Mouse (Mus musculus) kidney, postnatal 4 days (tissue): ENCODE measurements around the gene Dip2c.

Source experiments
- DNase-seq, 2 experiments: peaks; one replicate each; pipeline ENCODE4 v3.0.0; 2021; ENCODE audit warnings: mixed read lengths in 2 of 2

Gene Dip2c

DNA sequence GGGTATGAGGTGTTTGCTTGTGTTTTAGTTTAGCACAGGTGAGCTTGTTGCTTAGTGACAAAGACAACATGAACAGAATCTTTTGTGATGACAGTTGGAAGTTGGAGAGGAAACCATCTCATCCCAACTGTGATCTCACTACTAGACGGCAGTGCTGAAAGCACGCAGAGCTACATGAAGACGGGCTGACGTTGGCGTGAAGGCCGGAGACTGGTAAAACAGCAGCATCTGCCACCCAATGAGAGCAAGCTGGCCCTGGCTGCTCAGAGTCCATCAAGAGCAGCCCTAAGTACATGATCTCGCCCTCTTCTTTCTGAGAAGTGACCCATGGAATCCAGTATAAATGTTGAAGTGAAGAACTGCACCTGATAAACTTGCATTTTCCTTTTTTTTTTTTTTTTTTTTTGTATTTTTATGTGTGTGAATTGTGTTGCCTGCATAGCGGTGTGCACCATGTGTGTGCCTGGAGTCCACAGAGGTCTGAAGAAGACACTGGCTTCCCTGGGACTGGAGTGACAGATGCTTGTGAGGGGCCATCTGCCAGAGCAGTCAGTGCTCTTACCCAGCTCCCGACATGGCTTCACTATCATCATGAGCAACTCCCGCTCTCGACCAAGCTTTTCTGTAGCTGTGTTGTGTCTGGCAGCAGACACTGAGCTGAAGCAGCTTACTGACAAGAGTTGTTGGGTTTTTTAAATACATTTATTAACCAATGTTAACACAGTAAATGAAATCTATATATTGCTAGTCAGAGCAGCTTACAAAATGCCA is 408.0 kb downstream of the Dip2c start:
- DNase-seq: no peak

DNA sequence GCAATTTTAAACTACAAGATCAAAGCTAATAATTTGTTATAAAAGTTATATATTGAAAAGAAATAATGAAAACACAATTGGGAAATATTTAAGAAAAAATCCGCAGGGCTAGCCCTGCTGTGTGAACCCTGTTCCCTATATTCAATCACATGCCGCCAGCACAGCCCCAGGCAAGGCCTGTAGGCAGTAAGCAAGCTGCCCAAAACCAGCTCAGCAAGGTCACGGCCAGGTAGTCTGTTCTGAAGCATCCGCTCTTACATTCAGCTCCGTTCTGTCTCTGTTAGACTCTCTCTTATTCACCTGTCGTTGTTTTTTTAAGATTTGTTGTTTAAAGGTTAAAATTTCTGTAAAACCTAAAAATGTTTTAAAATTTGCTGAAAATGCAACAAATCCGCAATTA is 409.9 kb downstream of the Dip2c start:
- no peak for DNase-seq

DNA sequence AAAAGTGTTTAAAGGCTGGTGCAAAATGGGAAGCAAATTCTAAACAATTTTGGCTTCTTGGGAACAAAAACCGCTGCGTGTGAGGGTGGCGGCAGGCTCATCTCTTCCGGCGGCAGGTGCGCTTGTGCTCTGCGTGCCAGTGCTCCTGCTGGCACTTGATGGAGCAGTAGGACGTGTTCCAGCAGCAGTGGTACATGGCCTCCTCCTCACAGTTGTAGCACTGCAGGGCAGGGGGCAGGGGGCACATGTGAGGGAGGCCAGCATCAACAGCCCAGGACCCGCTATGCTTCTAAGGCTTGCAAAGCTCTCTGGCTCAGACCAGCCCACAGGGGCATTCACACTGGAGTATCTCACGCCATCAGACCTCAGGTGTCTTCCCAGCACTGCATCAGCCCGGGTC is 410.4 kb downstream of the Dip2c start:
- DNase-seq: no peak

DNA sequence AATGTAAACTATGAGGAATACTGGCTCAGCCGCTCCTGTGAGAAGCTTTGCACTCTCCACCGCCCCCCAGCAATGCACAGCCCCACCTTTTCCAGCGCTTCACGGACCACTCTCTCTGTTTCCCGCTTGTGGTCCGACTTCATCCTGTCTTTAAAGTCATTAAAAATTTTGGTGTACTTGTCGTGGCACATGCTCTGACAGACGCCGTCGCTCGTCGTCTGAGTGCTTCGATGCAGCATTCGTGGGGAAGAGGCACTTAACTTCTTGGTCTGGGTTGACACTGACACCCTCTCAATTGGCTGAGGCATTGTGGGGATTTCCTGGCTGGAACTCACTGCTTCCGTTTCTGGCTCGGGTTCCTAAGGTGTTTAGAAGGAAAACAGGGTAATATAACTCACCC is 413.0 kb downstream of the Dip2c start:
- no peak for DNase-seq

DNA sequence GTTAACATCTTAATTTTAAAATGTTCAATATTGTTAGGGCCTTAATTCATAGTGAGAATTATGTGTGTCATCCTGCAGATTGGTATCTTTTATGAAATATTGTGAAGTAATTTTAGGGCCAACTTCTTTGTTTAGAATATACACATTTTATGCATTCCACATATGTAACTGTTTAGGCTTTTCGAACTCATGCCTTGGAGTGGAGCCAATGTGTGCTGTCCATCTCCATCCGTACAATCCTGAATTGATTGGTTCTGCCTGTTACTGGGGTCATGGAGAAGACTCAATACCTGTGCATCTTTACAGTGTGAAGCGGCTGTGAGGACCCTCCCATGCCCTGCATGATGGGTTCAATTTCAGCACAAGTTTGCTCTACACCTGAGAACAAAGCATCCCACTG is 416.5 kb downstream of the Dip2c start:
- DNase-seq: no peak

DNA sequence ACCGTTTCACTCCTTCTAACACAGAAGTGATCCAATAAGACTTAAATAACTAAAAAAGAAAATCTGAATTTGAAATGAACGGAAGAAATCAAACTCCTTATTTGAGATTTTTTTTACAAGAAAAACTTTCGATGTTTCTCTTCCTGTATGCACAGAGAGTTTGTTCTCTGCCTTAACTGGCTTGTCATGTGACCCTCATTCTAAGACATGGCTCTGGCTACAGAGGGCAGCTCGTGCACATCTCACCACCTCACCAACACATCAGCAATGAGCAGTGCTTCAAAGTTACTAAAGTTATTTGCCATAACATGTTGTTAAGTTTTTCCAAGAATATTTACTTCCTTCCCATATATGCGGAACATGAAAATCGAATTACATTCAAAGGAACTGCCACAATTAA is 418.3 kb downstream of the Dip2c start:
- no peak for DNase-seq

DNA sequence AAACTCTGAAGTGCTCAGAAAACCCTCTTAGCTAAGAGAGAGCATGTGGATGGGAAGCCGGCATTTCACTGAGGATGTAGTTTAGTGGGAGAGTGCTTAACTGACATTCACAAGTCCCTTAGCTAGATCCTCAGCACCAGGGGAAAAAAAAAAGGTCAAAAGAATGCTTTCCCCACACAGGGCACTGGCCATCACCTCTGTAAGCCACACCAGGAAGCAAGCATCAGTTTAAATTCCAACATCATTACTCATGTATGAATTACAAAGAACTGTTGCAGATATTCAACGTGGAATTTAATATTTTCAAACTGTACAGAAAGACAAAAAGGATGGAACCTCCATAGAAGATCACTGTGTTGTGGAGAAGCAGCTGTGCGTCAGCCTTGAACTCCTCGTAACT is 419.1 kb downstream of the Dip2c start:
- DNase-seq: no peak

DNA sequence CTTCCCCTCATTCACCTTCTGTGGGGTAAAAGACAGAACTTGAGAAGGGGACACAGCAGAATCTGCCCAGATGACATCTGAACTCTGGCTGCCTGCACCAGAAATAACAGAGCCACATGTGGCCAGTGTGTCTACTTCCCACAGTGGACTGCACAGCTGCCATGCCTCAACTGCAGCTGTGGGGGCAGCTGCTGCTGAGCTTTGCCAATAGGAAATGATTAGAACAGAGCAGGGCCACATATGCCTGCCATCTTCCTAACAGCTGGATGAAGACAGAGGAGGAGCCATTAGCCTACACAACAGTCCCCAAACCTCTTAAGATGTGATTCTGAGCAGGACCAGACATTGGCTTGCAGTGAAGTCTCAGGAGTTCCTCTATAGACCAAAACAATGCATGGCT is 419.5 kb downstream of the Dip2c start:
- peak; percentile 52 to 53 for DNase-seq

DNA sequence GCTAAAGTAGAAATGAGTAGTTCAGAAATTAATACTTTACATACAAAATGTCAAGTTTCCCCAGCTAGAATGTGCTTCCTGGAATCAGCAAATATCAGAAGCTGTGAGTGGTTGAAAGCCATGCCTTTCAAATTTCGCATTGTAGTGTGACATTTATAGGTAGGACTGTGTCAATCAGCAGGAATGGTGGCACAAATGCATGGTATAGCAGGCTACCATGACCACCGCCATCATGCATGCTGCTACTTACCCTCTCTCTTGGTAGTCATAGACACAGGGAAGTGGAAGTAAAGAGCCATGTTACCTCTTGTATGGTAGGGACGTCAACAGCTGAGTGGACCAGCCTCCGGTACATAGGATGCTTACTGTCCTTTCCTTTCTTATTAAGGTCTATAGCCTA is 421.0 kb downstream of the Dip2c start:
- no peak for DNase-seq

DNA sequence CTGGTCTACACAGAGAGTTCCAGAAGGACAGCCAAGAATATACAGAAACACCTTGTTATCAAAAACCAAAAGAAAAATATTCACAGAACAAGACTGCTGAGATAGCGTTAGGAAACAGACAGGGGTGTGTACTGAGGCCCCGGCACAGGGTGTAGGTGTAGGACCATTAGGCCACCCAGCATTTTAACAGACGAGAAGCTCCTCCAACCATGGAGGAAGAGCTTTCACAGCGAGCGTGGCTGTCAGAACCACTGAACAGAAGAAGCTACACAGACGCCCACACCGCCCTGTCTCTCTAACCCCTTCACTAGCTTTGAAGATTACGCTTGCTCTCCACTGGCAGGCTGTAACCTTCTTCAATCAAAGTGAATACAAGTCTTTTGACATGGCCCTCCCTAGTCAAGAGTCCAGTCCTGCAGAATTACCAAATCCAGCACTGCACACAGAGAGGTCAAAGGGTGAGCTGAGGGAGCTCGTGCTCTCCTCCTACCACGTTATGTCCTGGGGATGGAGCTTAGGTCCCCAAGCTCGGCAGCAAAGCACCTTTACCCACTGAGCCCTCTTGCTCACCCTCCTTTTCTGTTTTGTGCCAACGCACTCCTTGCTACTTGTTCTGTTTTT is 426.4 kb downstream of the Dip2c start:
- no peak for DNase-seq

DNA sequence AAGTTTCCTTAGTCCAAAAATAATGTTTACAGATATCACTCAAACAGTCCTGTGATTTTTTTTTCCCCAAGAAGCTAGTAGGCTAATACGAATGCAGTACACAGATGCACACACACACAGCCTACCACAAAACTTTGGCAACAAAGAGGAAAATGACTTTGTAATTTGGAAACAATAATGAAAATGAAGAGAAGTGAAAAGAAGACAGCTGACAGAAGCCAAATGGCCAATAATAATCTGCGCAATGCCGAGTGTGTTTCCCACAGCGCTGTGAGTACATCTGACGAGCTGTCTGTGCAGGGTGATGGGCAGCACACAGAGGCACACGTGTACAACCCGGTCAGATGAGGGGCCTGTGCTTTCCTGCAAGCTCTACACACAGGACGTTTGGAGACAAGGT is 430.4 kb downstream of the Dip2c start:
- no peak for DNase-seq

DNA sequence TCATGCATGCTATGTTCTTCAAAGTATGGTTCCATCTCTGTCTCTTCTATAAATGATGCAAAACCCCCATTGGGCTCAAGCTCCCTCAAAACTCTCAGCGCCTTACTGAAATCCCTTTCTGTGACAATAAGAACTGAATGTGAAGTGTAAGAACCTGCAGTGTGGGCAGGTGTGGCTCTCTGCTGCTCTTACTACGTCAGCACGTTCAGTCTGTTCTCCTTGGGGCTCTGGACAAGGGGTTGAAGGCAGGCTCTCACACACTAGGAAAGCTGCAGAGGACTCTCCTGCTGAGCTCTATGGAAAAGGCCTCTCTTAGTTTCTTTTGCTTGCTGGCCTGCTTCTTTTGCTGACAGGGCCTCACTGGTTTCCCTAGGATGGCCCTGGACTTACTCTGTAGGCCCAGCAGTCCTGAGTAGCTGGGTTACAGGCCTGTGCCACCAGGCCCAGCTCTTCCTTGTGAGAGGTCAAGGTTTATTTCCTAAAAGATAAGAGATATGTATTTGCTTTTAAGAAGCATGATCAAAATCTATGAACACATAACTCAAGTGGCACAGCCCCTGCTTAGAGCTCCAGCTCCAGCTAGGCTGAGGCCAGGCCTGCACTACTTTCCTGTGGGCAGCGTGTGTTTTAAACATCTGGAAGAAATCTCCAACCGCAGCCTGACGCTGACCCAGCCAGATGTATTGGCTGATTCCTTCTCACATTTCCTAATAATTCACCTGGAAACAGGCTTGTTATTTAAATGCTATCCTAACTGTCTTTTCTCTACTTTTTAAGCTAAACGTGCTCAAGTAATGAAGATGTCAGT is 432.3 kb downstream of the Dip2c start:
- no peak for DNase-seq

DNA sequence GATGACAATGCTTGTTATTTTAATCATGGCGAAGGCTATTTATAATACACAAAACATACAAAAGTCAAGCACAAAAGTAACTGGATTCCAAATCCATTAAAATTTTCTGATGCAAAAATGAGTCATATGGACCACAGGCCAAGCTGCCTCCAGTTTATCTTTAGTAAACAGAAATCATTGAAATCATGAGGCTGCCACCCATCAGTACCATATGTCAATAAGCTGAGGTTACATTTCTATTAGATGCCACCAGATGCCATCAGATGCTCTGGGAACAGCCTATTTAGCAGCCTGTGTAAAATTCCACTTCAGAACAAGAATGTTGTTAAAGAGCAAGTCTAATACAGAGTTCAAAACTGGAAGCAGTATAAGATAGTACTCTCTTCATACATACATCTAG is 436.1 kb downstream of the Dip2c start:
- DNase-seq: no peak

DNA sequence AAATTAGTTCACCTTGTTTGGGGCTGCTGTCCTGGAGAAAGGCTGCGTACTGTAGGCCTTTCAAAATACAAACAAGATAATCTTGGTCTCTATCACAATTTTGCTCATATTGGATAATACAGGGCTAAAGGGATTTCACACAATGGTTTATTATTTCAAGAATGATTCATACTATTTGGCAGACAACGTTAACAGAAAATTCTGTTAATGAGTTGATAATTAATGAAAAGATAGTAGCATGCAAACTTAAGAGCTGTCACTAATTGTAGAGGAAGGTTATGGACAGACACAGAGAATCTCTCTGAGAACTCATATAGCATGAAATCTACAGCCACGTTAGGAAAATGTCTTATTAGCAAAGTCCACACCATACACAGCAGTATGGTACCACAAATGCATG is 436.6 kb downstream of the Dip2c start:
- no peak for DNase-seq

DNA sequence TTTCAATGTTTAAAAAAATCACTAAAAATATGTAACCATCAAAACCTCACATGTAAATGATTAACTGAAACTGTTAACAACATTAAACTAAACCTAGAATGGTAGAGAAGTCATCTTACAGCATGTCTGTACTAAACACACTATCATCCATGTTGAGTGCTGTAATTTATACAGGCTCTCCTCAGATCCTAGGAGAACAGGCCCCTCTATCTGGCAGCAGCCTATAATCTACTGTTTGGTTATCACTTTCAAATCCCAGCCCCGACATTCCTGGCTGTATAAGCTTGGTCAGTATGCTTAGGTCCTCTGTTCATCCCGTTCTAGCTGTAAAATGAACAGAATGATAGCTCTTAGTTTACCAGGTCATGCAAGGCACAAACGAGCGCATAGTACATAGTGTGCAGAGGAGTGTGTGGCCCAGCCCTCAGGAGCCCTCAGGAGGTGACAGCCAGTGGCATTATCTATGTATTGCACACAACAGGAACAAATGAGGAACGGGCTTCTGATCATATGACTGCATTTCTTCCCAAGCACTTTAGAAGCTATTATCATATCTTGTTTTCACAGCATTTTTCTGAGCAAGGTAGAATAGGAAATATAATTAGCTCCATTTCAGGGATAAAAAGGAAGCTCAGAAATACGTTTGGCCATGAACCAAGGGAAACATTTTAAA is 437.3 kb downstream of the Dip2c start:
- DNase-seq: no peak

DNA sequence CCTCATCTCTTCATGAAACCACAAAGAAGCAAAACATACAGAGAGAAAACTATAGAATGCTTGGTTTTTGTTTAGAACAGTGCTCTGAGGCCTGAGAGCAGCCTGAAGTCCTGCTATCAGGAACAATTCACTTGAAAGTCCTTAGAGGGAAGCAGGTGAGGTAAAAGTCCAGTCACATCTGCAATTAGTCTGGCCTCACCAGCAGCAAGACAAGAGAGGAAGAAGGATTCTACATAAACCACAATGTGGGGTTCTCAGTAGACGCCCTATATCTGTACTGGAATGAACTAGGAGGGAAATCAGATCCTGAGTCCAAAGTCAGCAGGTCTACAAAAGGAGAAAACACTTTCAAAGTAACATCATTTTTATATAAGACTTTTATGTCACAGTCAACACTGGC is 438.9 kb downstream of the Dip2c start:
- no peak for DNase-seq
